Mouse (Mus musculus) testis, adult 2 months (tissue): ENCODE data around the gene Tspan6.

Source experiments
- CTCF ChIP-seq: fragments of 200-500 bp; IDR thresholded peaks from 2 replicates; pipeline ENCODE4 v1.5.1; 2012; ENCODE audit warnings: low read depth, mild to moderate bottlenecking, inconsistent platforms, low read length, moderate library complexity; ENCODE audit not compliant: control insufficient read depth, insufficient read depth, insufficient replicate concordance
- POLR2A ChIP-seq: fragments of 200-500 bp; IDR thresholded peaks from 2 replicates; pipeline ENCODE4 v1.6.1; 2012; ENCODE audit warnings: low read depth, mild to moderate bottlenecking, inconsistent platforms, low read length, moderate library complexity; ENCODE audit not compliant: control insufficient read depth

DNA sequence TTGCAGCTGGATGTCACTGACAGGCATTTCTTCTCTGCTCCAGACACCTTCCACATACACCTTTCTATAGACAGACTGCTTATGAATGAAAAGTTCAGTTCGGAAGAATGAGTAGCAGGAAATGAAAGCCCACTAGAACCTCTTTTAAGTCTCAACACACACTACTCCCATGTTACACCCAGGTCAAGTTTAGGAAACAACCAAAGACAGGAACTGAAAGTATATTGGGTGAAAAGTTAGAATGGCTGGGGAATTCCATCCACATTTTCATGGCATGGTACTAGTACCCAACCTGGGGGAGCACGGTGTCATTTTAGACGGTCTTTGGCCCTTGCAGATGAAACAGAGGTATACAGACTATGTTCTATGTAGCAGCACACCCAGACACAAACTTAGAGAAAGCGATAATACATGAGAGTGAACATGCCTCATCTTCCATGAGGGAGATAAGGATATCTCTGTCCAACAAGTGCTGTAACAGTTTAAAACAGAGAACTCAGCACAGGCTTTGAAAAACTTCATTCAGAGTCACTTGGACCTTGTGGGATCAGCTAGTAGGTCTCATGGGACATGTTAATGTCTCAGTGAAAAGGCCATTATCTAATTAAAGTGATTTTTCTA, 38.5 kb upstream of the Tspan6 start:
- no peak for TF ChIP-seq POLR2A
- no peak for TF ChIP-seq CTCF
